Mouse (Mus musculus) gastrocnemius, postnatal 25 days (tissue): ENCODE results near the gene Tex44. TPM values are rescaled to one million over a fixed set of nuclear protein-coding genes. Genes with fewer than 3 reads are reported as not detected.
A peak's percentile ranks its signal among the peaks of the same experiment; 100 is the strongest.

Experiments used
- DNase-seq: peaks from one replicate; pipeline ENCODE4 v3.0.0; 2022
- total RNA-seq, 2 experiments: library from RNA; stranded (reverse); gene quantifications; 1 replicate in 1 of 2; 2 replicates in 1 of 2; pipeline ENCODE4 v1.2.3; 2021

Gene Tex44
- total RNA-seq, 2 experiments from 2014 or later = not detected

DNA sequence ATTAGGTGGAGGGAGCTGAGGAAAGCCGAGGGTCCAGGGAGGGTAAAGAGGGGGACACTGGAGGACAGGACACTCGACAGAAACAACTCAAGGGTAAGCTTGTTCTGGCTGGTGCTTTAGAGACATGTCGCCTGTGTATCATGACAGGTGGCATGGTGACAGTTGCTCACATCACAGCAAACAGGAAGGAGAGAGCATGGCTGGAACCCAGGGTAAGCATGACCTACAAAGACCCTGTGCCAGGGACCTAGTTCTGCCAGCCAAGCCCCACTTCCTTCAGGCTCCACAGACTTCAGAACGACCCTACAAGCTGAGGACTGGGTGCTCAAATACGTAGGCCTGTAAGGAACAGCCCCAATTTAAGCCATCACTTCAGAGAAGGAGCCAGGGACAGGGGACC is 2.2 kb upstream of the Tex44 start:
- DNase-seq = no peak

DNA sequence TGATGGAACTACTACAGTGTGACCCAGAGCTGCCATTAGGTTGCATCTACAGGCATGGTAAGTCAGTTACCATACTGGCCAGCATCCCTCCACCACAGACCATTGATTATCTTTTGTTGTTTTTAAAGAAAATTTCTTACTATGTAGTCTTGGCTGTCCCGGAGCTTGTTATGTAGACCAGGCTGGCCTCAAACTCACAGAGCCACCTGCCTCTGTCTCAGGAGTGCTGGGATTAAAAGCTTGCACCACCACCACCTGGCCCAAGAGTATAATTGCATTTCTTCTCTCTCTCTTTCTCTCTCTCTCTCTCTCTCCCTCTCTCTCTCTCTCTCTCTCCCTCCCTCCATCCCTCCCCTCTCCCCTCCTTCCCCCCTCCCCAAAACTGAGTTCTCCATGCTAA is 1.8 kb upstream of the Tex44 start:
- no peak for DNase-seq

DNA sequence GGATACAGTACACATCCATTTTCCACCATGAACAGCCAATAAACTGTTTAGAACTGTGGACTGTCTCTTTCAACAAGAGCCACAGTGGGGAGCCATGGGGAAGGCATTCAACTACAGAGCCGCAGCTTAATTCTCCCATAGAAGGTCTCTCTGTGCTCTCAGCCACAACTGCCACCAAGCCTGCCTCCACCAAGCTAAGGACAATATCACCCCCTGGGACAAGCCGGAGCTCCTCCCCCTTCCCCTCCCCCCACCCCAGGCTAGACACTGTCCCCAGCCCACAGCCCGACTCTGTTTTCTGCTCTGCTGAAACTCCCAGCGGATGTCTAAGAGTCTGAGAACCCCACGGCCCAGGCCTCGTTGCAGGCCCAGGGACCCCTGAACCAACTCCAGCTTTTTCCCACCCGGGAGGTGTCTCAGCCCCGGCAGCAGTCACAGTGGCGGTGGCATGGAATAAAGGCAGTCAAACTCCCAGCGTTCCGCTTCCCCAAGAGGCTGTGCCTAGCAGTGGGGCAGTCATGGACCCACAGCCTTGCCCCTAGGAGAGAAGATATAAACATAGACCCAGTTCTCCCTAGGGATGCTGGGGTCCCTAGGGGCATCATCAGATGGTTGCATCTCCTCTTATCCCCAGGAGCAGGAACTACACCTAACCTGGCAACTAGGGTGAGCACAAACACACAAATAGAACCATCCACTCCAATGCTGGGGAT is 1.1 kb upstream of the Tex44 start:
- DNase-seq = no peak

DNA sequence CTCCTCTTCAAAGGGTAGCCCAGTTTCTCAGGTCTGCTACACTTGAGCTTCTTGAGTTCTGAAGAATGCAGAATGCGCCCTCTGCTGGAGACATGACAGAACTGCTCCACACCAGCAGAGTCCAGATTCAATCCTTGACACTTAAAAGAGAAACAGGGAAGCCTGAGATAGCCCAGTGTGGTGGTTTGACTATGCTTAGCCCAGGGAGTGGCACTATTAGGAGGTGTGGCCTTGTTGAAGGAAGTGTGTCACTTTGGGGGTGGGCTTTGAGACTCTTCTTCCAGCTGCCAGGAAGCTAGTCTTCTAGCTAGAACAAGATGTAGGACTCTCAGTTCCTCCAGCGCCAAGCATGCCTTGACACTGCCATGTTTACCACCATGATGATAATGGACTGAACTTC is 3.9 kb downstream of the Tex44 start:
- DNase-seq = peak; percentile 37

DNA sequence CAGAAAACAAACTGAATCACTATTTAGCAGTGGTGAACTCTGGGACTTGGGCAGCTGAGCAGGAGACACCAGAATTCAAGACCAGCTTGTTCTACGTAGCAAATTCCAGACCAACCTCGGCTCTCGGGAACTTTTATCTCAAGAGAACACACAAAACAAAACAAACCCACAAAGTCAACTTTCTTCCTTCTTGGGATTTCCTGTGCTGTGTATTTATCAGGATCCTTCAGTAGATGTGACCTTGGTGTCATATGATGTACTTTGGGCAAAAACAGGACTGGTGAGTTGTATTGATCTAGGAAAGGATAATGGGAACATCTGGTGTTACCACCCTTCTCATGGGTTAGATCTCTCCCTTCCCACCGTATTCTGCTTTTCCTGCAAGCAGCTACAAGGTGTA is 6.6 kb downstream of the Tex44 start:
- DNase-seq = no peak

DNA sequence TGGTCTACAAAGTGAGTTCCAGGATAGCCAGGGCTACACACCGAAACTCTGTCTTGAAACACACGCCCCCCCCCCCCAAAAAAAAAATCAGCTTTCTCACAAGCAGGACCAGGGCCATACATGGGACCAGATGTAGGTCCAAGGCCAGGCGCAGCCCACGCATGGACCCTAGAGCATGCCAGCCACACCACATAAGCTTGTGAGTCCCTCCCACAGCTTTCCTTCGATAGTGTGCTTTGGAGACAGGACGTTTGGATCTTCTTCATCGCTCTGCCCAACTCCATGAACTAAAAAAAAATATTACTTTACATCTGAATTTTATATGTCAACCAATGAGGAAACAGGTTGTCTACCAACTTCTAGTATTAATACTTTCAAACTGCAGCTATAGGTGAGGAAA is 7.2 kb downstream of the Tex44 start:
- no peak for DNase-seq

DNA sequence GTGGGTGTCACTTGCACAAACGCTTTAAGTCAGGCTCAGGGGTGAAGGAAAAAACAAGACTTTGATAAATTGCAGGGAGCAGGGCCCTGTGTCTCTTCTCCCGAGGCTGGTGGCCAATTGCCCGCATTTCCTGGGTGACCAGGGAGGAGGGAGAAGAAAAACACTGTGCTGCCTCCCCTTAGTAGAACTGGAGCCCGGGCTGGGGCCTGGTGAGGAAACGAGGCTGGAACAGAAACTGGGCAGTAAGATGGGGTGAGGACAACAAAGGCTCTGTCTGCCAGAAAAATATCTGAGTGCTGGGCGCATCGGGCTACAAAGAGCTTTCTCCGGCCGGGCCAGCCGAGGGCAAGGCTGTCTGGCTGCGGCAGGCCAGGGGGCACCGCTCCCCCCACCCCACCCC is 7.9 kb downstream of the Tex44 start:
- no peak for DNase-seq

DNA sequence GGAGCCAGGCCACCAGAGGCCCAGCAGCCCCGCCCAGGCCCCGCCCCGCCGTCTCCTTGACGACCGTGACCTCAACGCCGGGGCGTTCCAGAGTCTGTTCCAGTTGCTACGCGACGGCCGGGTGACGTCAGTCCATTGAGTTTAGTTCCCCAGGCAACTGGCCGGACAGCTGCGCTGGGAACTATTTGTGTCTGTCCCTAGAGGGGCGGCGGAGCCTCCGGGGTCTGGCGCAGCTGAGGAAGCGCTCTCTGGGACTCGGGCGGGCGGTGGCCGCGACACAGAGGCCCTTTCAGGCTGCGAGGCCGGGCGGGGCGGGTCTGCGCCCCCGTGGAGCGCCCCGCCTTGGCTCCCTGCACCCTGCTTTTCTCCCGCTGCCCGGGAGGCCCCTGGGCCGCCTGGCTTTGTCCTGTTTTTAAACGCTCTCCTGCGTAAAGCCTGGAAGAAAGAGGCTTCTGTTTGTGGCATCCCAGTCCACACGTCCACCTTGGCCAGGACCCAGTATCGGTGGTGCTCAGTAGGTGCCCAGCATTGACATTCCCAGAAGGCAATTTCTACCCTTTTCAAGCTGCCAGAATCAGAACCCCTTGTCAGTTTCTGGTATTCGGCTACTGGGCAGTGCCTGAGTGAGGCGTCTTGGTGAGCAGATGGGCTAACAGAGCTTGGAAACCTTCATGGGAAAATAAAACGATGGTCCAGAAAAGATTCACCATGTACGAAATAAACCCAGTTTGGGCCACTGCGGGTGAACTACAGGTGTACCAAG is 8.5 kb downstream of the Tex44 start:
- DNase-seq = peak; percentile 97

DNA sequence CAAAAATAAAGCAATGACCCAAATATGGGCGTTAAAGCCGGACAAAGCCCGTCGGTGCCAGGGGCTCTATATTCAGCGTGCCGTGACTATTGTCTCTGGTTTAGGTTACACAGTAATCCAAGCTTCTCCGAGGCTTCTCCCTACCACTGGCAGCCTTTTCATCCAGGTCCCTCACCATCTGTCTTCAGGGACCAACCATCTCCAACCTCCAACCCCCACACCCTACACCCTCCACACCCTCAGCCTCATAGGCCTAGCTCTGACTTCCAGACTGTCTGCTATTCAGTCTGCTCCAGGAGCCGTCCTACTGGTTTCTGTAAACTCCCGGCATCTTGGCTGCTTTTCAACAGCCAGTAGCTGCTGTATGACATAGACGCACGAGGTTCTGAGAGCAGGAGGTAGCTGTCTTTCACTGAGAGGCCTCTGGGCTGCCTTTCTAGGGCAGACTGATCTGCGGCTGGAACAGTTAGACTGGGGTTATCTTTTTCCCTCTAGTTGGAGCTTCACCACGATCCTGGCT is 9.2 kb downstream of the Tex44 start:
- DNase-seq = peak; percentile 46

DNA sequence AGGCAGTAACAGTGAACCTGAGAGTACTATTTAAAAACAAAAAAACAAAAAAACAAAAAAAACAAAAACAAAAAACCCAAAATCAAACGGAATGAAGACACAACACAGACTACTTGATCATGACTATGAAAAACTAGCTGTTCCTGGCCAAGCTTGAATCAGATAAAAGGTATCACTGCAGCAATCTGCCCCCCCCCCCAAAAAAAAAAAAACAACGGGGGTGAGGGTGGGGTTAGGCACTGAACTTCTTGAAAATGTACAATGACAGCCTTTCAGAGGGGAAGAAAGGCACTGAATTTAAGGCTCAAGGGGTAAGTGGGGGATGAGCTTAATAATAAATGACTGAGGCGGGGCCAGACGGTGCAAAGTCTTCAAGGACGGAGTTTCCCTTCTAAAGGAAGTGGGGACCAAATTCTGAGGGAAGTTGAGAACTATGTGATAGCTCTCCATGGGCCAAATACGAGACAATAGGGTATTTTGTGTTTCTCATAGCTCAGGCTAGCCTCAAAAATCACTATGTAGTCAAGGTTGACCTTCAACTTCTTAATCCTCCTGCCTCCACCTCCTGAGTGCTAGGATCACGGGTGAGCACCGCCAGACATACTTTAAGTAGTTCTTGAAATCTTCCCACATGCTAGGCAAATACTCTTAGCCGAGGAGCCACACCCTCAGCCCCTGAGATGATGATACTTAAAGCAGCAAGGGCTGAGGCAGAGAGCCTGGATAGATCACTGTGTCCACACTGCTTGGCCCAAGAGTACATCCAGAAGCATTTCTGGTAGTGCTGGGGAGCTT is 11.3 kb downstream of the Tex44 start:
- DNase-seq = no peak

DNA sequence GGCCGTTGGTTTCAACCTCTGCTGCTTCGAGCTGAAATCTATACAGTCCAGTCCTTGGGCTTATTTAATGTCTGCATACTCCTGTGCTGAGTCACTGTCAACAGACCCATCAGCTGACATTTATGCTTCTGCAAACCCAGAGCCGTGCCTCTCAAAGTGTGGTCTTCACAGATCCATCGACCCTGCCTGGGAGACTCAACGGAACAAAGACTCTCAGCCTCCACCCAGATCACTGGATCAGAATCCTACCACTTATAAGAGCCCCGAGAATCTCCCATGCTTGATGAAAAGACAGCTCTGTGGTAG is 11.8 kb downstream of the Tex44 start:
- no peak for DNase-seq

DNA sequence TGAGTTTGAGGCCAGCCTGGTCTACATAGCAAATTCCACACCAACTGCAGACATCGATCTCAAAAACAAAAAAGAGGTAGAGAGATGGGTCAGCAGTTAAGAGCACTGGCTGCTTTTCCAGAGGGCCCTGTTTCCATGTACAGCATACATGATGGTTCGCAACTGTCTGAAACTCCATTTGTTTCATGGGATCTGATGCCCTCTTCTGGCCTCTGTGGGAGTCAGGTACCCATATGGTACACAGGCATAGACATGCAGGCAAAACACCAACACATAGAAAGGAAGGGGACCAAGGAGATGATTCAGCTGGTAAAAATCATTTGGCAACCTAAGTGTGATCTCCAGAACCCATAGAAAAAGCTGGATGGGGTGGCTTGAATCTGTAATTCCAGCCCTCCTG is 12.4 kb downstream of the Tex44 start:
- DNase-seq = no peak

DNA sequence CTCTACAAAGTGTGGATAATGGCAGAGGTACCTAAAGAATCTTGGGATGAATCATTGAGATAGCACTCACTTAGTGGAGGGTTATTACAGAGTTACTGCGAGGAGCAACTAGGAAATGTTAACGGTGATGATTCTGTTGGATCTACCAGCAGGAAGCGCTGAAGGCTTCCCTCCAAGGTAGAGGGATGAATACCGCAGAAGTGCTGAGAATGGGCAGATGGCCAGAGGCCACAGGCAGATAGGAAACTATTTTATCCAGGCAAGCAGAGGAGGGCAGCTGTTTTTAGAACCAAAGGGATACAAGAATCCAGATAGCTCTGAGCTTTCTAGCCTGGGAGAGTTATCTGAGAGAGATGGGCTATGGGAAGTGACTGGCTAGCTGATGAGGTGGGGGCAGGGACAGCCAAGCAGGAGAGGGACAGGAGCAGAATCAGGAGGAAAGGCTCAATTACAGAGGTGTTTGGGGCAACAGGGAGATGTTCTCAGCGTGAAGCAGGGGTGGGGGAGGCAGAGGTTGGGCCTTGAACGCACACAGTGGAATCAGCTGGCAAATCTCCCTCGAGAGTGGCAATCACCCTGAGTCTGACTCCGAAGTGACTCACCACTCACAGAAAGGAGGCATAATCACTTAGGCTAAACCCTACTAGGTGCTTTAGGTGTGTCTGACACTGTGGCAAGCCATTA is 13.5 kb downstream of the Tex44 start:
- no peak for DNase-seq

DNA sequence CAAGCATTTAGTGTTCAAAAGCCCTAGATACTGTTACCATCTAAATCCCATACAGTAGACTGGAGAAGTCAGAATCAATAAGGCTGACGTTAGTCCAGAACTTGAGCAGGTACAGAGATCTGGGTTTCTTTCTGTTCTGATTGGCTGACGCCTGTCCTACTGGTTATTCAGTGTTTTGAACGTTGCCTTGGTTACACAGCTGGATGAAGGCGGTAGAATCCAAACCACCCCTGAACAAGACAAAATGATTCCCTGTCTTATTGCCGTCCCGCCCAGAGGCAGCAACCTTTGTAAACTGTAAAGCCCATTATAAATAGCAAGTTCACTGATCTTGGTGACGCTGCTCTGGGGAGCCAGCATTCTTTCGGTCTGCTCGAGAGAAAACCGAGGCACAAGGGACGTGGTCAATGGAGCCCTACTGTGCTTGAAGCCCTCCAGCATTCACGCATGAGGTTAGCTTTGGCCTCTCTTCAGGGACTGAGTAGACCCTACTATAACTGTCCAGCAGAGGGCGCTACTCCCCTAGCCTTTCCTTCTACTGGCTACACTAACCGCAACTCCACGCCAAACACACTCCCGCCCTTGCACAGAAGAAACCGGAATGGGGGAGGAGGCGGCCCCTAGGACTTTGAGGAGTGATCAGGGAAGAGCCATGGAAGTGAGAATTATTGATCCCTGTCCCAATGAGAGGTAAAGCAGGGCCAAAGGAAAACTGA is 14.2 kb downstream of the Tex44 start:
- peak; percentile 86 for DNase-seq

DNA sequence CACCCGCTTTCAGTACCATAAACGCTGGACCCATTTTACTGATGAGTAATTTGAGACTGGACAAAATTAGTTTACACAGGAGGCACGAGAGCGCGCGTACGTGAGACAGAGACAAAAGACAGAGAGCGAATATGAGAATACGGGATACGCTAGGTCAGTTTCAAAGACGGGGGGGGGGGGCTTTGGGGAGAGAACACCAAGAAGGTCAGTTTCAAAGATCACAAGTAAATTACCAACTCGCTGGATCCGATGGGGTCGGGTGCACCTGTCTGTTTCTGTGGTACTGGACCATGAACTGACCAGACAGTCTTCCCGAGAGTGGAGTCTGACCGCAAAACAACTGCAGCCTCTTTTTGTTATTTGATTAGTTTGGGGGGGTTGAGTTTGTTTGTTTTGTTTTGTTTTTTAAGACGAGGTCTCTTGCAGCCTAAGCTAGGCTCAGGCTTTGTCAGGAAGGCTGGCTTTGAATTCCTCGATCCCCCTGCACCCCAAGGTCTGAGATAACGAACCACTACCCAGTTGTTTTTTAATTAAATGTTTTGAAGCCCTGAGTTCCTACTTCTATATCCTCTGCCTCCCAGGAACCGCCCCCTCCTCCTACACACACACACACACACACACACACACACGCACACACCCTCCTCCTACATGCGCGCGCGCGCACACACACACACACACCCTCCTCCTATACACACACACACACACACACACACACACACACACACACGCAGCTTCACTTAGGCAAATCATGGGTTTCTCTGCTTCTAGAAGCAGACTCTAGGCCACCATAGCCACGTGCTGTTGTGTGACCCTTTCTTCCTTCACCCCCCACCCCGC is 15.0 kb downstream of the Tex44 start:
- peak; percentile 56 for DNase-seq

DNA sequence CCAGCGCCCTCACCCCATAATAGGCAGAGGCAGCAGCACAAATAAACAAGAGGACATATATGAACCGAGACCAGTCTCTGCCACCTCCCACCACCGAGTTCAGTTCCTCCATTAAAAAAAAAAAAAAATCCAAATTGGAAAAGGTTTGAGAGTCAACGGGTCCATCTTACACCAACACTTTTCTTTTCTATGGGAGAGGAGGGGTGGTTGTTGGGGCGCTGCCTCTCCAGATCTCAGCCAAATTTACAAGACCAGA is 15.5 kb downstream of the Tex44 start:
- DNase-seq = no peak

DNA sequence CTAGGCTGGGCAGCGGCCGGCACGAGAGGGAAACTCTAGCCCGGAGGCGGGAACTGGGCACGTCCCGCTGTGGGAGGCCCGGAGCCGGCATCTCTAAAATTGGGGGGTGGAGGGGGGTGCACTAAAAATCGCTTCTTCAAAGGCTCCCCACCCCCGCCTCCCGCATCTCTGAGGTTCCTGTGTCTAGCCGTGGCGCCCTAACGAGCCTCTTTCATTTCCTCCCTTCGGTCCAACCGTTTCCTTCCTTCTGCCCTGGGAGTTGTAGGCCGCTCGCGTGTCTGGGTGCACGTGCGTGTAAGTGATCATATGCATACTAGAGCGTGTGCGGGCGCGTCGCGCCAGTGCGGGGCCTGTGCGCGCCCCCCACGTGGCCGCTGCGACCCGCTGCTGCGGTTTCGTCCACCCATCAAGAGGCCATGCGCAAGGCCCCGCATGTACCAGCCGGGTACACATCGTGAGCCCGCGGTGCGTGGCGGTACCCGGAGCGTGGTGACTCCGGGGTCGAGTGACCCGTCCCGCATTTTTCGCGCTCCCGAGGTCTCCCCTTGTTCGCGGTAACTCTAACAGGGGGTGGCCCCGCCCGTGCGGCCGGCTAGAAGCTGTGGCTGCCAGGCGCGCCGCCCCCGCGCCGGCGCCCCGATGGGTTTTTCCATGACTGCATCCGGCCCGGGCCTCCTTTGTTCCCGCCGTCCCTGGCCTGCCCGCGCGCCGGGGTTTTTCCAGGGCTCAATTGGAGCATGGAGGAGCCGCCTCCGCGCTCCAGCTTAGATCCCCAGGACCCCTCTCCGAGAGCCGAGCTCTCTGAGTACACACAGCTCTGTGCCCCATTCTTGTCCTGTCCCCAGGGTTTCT is 16.1 kb downstream of the Tex44 start:
- peak; percentile 87 for DNase-seq

DNA sequence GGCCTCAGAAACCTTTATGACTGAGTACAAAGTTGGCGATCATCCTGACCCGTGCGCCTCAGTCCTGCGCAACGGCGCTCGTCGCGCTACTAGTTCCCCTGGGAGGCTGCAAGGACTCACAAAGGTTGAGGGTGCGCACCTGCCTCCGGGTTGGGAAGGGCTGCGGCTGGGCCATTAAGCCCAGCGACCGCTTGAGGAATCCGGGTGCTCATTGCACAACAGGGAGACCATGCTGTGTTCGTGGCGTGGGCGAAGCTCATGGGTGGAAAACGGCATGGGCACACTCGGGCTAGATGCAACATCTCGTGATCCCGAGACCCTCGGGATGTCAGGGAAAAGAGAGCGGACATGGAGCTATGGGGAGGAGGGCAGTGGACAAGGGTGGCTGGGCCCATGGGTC is 16.7 kb downstream of the Tex44 start:
- DNase-seq = no peak

DNA sequence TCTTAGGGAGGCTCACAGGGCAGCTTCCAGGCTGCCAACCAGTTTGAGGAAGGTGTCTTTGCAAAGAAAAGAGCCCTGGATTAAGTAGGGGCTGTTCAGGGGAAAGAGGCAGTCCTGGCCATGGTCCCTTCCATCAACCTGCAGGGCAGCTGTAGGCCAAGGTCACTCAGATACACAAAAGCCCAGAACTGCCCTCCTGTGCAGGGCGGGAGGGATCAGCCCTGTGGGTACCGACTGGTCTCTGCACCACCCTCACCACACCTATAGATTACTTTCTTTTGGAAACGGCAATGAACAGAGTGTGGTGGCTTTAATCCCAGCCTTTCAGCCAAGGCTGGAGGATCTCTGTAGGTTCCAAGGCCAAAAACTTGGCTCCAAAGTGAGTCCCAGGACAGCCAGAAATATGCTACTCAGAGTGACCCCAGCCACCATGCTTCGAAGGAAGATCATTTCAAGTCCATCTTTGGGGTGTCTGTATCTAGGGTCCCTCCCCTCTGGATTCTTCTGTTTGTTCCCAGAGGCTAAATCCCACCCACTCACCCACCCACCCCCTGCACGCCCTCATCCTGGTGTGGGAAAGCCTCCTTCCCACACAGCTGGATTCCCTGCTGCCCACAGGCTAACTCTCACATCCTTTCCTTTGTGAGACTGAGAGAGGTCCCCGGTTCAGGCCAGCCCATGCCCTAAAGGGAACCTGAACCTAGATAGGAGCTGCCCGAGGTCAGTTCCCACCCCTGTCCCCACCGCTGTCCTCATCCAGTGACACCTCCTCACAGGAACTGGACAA is 17.4 kb downstream of the Tex44 start:
- DNase-seq = peak; percentile 32
